Mouse (Mus musculus) liver, adult 2 months (tissue): ENCODE measurements around the gene Wdr72.

Experiments used
- CTCF ChIP-seq: fragments of 200-500 bp; IDR thresholded peaks from 2 replicates; pipeline ENCODE4 v1.5.1; 2011; ENCODE audit warnings: low read depth, low read length, control low read depth
- POLR2A ChIP-seq: fragments of 200-500 bp; IDR thresholded peaks from 2 replicates; pipeline ENCODE4 v1.6.1; 2011; ENCODE audit warnings: low read length, control low read depth; ENCODE audit not compliant: insufficient read depth; ENCODE audit errors: extremely low read depth

DNA sequence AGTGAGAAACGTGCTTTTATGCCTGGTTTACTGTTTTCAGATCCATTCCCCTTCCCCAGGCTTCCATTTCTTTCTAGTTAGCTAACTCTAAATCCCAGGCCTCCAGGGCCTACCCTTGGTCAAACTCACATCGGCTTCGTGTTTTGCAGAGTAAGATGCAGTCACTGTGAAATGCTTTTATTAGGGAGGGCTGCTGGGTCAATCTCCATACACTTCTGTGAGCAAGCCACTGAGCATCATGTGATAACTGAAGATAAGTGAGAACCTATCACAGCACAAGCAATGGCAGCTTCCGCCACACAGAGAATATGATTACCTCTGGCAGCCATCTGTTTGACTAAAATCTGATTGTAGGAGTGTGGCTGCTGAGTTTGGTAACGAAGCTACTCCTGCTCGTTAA is 59.7 kb downstream of the Wdr72 start:
- no peak for TF ChIP-seq POLR2A
- no peak for TF ChIP-seq CTCF
